In genomic region chr1:162738472-162738871, GRCm38 (mm10) we compare ENCODE assay signal across 9 mouse cellular contexts. TPM values are rescaled to one million over a fixed set of nuclear protein-coding genes. Genes with fewer than 3 reads are reported as not detected.
A peak's percentile ranks its signal among the peaks of the same experiment; 100 is the strongest.
DNase-seq lines count a peak whose midpoint lies in the region; ATAC-seq lines count a peak whose summit lies in the region.
"Had no signal": no experiment of that assay in that cellular context is flagged by ENCODE, and none has a peak within 500 bp of the region (broad histone marks: within the 10 kb centered on the region; RNA-seq: fewer than 3 reads in every experiment).

No protein-coding gene starts in this region.

- H3K27ac ChIP-seq in heart, embryonic 15.5 days, result no peak overlapping the region
- no peak overlapping the region for H3K27ac ChIP-seq in embryonic facial prominence, embryonic 11.5 days (replicated peaks; ENCODE audit: low read depth, low read length)
- H3K27ac ChIP-seq in limb, embryonic 10.5 days, result no peak overlapping the region
- no peak overlapping the region for H3K27ac ChIP-seq in midbrain, embryonic 15.5 days

- intact Hi-C loops in heart, postnatal 14 days (cut with DNase I), result no loop called here
- intact Hi-C loops in left cerebral cortex, postnatal 25 days (cut with DNase I), result no loop called here

- peak overlapping the region; percentile 73 for H3K4me2 ChIP-seq in heart, embryonic 15.5 days
- peak overlapping the region; percentile 70 for H3K4me2 ChIP-seq in embryonic facial prominence, embryonic 11.5 days (ENCODE audit: low read depth, low read length)
- H3K4me2 ChIP-seq in midbrain, embryonic 15.5 days, result peak overlapping the region; percentile 79

- H3K36me3 ChIP-seq in heart, embryonic 15.5 days, result no peaks in the 10 kb centered on the region
- no peaks in the 10 kb centered on the region for H3K36me3 ChIP-seq in embryonic facial prominence, embryonic 11.5 days (replicated peaks; ENCODE audit: control insufficient read depth, insufficient read depth, low read depth, low read length)
- peaks cover 14% of the 10 kb centered on the region for H3K36me3 ChIP-seq in limb, embryonic 10.5 days
- no peaks in the 10 kb centered on the region for H3K36me3 ChIP-seq in midbrain, embryonic 15.5 days (replicated peaks)

- H3K27me3 ChIP-seq in heart, embryonic 15.5 days, result no peaks in the 10 kb centered on the region
- H3K27me3 ChIP-seq in embryonic facial prominence, embryonic 11.5 days (ENCODE audit: control insufficient read depth, insufficient read depth, low read length), result no peaks in the 10 kb centered on the region
- no peaks in the 10 kb centered on the region for H3K27me3 ChIP-seq in limb, embryonic 10.5 days (ENCODE audit: low read depth, poor library complexity, severe bottlenecking)
- H3K27me3 ChIP-seq in midbrain, embryonic 15.5 days (replicated peaks), result no peaks in the 10 kb centered on the region

- no peak for ATAC-seq in heart, embryonic 15.5 days (replicated peaks; ENCODE audit: insufficient number of reproducible peaks, insufficient read depth, low FRiP score, low read depth)
- ATAC-seq in embryonic facial prominence, embryonic 11.5 days (replicated peaks; ENCODE audit: insufficient number of reproducible peaks, low FRiP score, low TSS enrichment, low read depth), result no peak
- no peak for ATAC-seq in midbrain, embryonic 15.5 days (replicated peaks)
- ATAC-seq in activated CD4-positive, CD25-positive, alpha-beta regulatory T cell, adult 4 months, result no peak

- DNase-seq in heart, postnatal 14 days, result no peak
- no peak for DNase-seq in embryonic facial prominence, embryonic 11.5 days (ENCODE audit: low spot score)
- no peak for DNase-seq in limb, embryonic 10.5 days (ENCODE audit: low spot score)
- no peak for DNase-seq in cerebellum, adult 9-11 months
- no peak for DNase-seq in left cerebral cortex, postnatal 25 days (ENCODE audit: low spot score in 2 of 2)
- DNase-seq: gastrocnemius, postnatal 14 days had no signal

- no peaks in the 10 kb centered on the region for H3K9me3 ChIP-seq in heart, embryonic 15.5 days (replicated peaks)
- H3K9me3 ChIP-seq in embryonic facial prominence, embryonic 11.5 days (replicated peaks; ENCODE audit: control insufficient read depth, low read length), result no peaks in the 10 kb centered on the region
- H3K9me3 ChIP-seq in limb, embryonic 10.5 days (replicated peaks), result no peaks in the 10 kb centered on the region
- no peaks in the 10 kb centered on the region for H3K9me3 ChIP-seq in midbrain, embryonic 15.5 days

- H3K4me1 ChIP-seq in heart, embryonic 15.5 days (replicated peaks), result peaks cover 25% of the 10 kb centered on the region
- H3K4me1 ChIP-seq in embryonic facial prominence, embryonic 11.5 days (ENCODE audit: control insufficient read depth, insufficient read depth, low read length), result no peaks in the 10 kb centered on the region
- peaks cover 17% of the 10 kb centered on the region for H3K4me1 ChIP-seq in limb, embryonic 10.5 days
- H3K4me1 ChIP-seq in midbrain, embryonic 15.5 days, result peaks cover 34% of the 10 kb centered on the region

- H3K4me3 ChIP-seq in heart, embryonic 15.5 days, result peak overlapping the region; percentile 99
- peak overlapping the region; percentile 99 for H3K4me3 ChIP-seq in embryonic facial prominence, embryonic 11.5 days (ENCODE audit: low read depth, low read length)
- peak overlapping the region; percentile 92 for H3K4me3 ChIP-seq in limb, embryonic 10.5 days
- H3K4me3 ChIP-seq in midbrain, embryonic 15.5 days, result peak overlapping the region; percentile 93

- H3K9ac ChIP-seq in heart, embryonic 15.5 days, result peak overlapping the region; percentile 99; the same call in 1 of the 2 replicates
- H3K9ac ChIP-seq in embryonic facial prominence, embryonic 11.5 days (replicated peaks; ENCODE audit: low read length), result no peak overlapping the region
- peak overlapping the region; percentile 92 for H3K9ac ChIP-seq in midbrain, embryonic 15.5 days

- WGBS in heart, embryonic 15.5 days, result 13% methylated on average over 2 of the region's 2 CpGs
- 55% methylated on average over 2 of the region's 2 CpGs for WGBS in embryonic facial prominence, embryonic 11.5 days
- WGBS in limb, embryonic 10.5 days, result 68% methylated on average over 2 of the region's 2 CpGs
- 45% methylated on average over 2 of the region's 2 CpGs for WGBS in midbrain, embryonic 15.5 days

RNA-seq across cellular contexts. Expression of gene Prrc2c, which starts 1.9 kb away (rescaled TPM):
- polyA plus RNA-seq in heart, embryonic 15.5 days (2015; fragmentation: Nextera tagmentation; extraction: Ambion mirVana), result 83.6 and 84.0 TPM in 2 replicates
- total RNA-seq in heart, postnatal 14 days (2021), result 10 to 100 TPM; 93.2 to 98.1 TPM
- 156 and 164 TPM in 2 replicates for polyA plus RNA-seq in embryonic facial prominence, embryonic 11.5 days (2014; fragmentation: Nextera tagmentation; extraction: Ambion mirVana)
- 144 and 146 TPM in 2 replicates for polyA plus RNA-seq in limb, embryonic 10.5 days (2016; fragmentation: Nextera tagmentation; extraction: Ambion mirVana)
- polyA plus RNA-seq in midbrain, embryonic 15.5 days (2015; fragmentation: Nextera tagmentation; extraction: Ambion mirVana), result 142 and 158 TPM in 2 replicates
- polyA plus RNA-seq in activated CD4-positive, CD25-positive, alpha-beta regulatory T cell, adult 4 months (2017; shearing (Covaris generic)), result 100 to 1,000 TPM; 211 to 280 TPM
- 100 to 1,000 TPM; 190 to 226 TPM for total RNA-seq in left cerebral cortex, postnatal 25 days (2021)
